Comparison of ENCODE assay signal across 28 mouse cellular contexts in genomic region chr11:98042741-98043140, GRCm38 (mm10). TPM values are rescaled to one million over a fixed set of nuclear protein-coding genes. Genes with fewer than 3 reads are reported as not detected.
DNase-seq lines count a peak whose midpoint lies in the region; ATAC-seq and TF ChIP-seq lines count a peak whose summit lies in the region.
"Had no signal": no experiment of that assay in that cellular context is flagged by ENCODE, and none has a peak within 500 bp of the region (broad histone marks: within the 10 kb centered on the region; RNA-seq: fewer than 3 reads in every experiment).

No protein-coding gene starts in this region.

- DNase-seq in cerebellum, adult 11-12 months = peak; percentile 23
- peak; percentile 32 for DNase-seq in kidney, adult 9 months
- DNase-seq in kidney, adult 8-10 months = no peak
- DNase-seq in lung, postnatal 10 days = peak; percentile 61
- no peak for DNase-seq in lung, adult 18-20 months
- no peak for DNase-seq in ES-E14 (ENCODE audit: low read depth, low spot score)
- no peak for DNase-seq in left cerebral cortex, postnatal 4 days
- DNase-seq: adrenal gland, postnatal 14 days; heart, postnatal 14 days; kidney, adult 18-20 months; thymus, adult 2 months; thymus, postnatal 36 days had no signal

- no peak overlapping the region for H3K9ac ChIP-seq in ES-E14 (ENCODE audit: insufficient read depth, low read depth, low read length, poor library complexity, severe bottlenecking)
- H3K9ac ChIP-seq: embryonic facial prominence, embryonic 13.5 days; forebrain, embryonic 15.5 days; heart, embryonic 13.5 days; hindbrain, embryonic 15.5 days; limb, embryonic 12.5 days; liver, embryonic 15.5 days; midbrain, embryonic 13.5 days; neural tube, embryonic 13.5 days had no signal

- H3K27ac ChIP-seq in ES-E14 (ENCODE audit: insufficient read depth, low read depth, low read length, poor library complexity, severe bottlenecking) = no peak overlapping the region
- H3K27ac ChIP-seq: embryonic facial prominence, embryonic 13.5 days; forebrain, embryonic 10.5 days; forebrain, embryonic 15.5 days; heart, embryonic 13.5 days; hindbrain, embryonic 10.5 days; hindbrain, embryonic 15.5 days; limb, embryonic 12.5 days; liver, embryonic 15.5 days; midbrain, embryonic 13.5 days; neural tube, embryonic 13.5 days had no signal

- H3K36me3 ChIP-seq in ES-E14 (ENCODE audit: control insufficient read depth, insufficient read depth, low read length, poor library complexity, severe bottlenecking) = no peaks in the 10 kb centered on the region
- H3K36me3 ChIP-seq: embryonic facial prominence, embryonic 13.5 days; forebrain, embryonic 10.5 days; forebrain, embryonic 15.5 days; heart, embryonic 13.5 days; hindbrain, embryonic 10.5 days; hindbrain, embryonic 15.5 days; limb, embryonic 12.5 days; liver, embryonic 15.5 days; midbrain, embryonic 13.5 days had no signal

- no peak for ATAC-seq in cerebellum, adult (ENCODE audit: insufficient number of reproducible peaks, low FRiP score, low TSS enrichment)
- ATAC-seq: CD4-positive, CD25-positive, alpha-beta regulatory T cell, adult 4 months; forebrain, embryonic 15.5 days; inflammation-experienced regulatory T-cells, adult 6 months; midbrain, embryonic 13.5 days had no signal

- 0 out of 4 replicates have a peak overlapping the region, but pooled peaks of 1 of the 2 experiments have one; percentile 51 for H3K4me3 ChIP-seq in ES-E14 (ENCODE audit: insufficient read depth in 1 of 2, low read depth in 1 of 2, low read length in 2 of 2, poor library complexity in 1 of 2, severe bottlenecking in 1 of 2)
- H3K4me3 ChIP-seq: embryonic facial prominence, embryonic 13.5 days; forebrain, embryonic 10.5 days; forebrain, embryonic 15.5 days; heart, embryonic 13.5 days; hindbrain, embryonic 10.5 days; hindbrain, embryonic 15.5 days; limb, embryonic 12.5 days; liver, embryonic 15.5 days; midbrain, embryonic 13.5 days; neural tube, embryonic 13.5 days had no signal

- H3K9me3 ChIP-seq in ES-E14 (ENCODE audit: control insufficient read depth, insufficient read depth, low read depth, low read length) = no peaks in the 10 kb centered on the region
- H3K9me3 ChIP-seq: embryonic facial prominence, embryonic 13.5 days; forebrain, embryonic 10.5 days; forebrain, embryonic 15.5 days; heart, embryonic 13.5 days; hindbrain, embryonic 10.5 days; hindbrain, embryonic 15.5 days; limb, embryonic 12.5 days; liver, embryonic 15.5 days; midbrain, embryonic 13.5 days; neural tube, embryonic 13.5 days had no signal

- peaks cover 3 to 15% of the 10 kb centered on the region in 2 experiments; a peak in 2 of 4 replicates for H3K4me1 ChIP-seq in ES-E14 (ENCODE audit: control insufficient read depth in 2 of 2, insufficient read depth in 2 of 2, low read length in 2 of 2, poor library complexity in 1 of 2)
- H3K4me1 ChIP-seq: limb, embryonic 12.5 days; liver, embryonic 15.5 days; midbrain, embryonic 13.5 days; neural tube, embryonic 13.5 days had no signal

- in situ Hi-C loops in ES-E14 (cut with MboI; ENCODE audit: low sequenced_read_pairs in 2 of 2, unreplicated experiment in 2 of 2) = no loop called here

- intact Hi-C loops in left cerebral cortex, postnatal 4 days (cut with DNase I) = no loop called here

TF ChIP-seq in ES-E14, 5 proteins besides CTCF, POLR2A, EP300 and RAD21:
- TF ChIP-seq ZNF384 (IDR thresholded peaks at IDR 0.05; ENCODE audit: low read depth, low read length) = peak; percentile 31; the same call in 1 of the 2 replicates
- no peak for TF ChIP-seq ZC3H11A (IDR thresholded peaks at IDR 0.05; ENCODE audit: borderline replicate concordance, low read depth, low read length)
TF ChIP-seq in ES-E14: peak in this region for 1.

RNA-seq across cellular contexts. Expression of gene Stac2, which starts 10.5 kb away (rescaled TPM):
- total RNA-seq in ES-E14 (2012; rRNA removed) = 2.1 and 3.8 TPM in 2 replicates
- total RNA-seq in left cerebral cortex, postnatal 4 days (2021) = 10 to 100 TPM in 1 of 2 experiments, 1 to 10 TPM in 1; 8.7 to 11.7 TPM
- total RNA-seq: common myeloid progenitor, adult 5-6 weeks; liver, adult 2 months; megakaryocyte-erythroid progenitor cell, adult 5-6 weeks had no signal

RNA-seq across cellular contexts. Expression of gene Rpl19, which starts 16.2 kb away (rescaled TPM):
- 3,222 and 3,264 TPM in 2 replicates for total RNA-seq in ES-E14 (2012; rRNA removed)
- total RNA-seq in left cerebral cortex, postnatal 4 days (2021) = 100 to 1,000 TPM; 711 to 733 TPM

RNA-seq across cellular contexts. Expression of gene Cacnb1, which starts 19.9 kb away (rescaled TPM):
- 6.2 and 12.0 TPM in 2 replicates for total RNA-seq in ES-E14 (2012; rRNA removed)
- total RNA-seq in left cerebral cortex, postnatal 4 days (2021) = 100 to 1,000 TPM; 100 to 104 TPM
- total RNA-seq: common myeloid progenitor, adult 5-6 weeks had no signal

RNA-seq across cellular contexts. Expression of gene Arl5c, which starts 46.8 kb away (rescaled TPM):
- total RNA-seq in ES-E14 (2012; rRNA removed) = 2.9 and 4.4 TPM in 2 replicates
- 1 to 10 TPM; 2.2 to 2.5 TPM for total RNA-seq in left cerebral cortex, postnatal 4 days (2021)

RNA-seq across cellular contexts. Expression of gene Plxdc1, which starts 56.5 kb away (rescaled TPM):
- 2.5 and 4.3 TPM in 2 replicates for total RNA-seq in ES-E14 (2012; rRNA removed)
- 1 to 10 TPM; 2.1 to 2.4 TPM for total RNA-seq in left cerebral cortex, postnatal 4 days (2021)

Comparison
In these comparisons a context has a peak if more than half of its experiments do, and no peak if none do; other contexts are left out.
1. DNase-seq: peak in cerebellum, adult 11-12 months (single experiment), kidney, adult 9 months (single experiment) and lung, postnatal 10 days (single experiment); none in kidney, adult 8-10 months (0 of 2), lung, adult 18-20 months (0 of 2), ES-E14 (single experiment) and left cerebral cortex, postnatal 4 days (single experiment).